Mouse (Mus musculus): Measurements from ENCODE around the gene Pitpna.

Pitpna gene

GRCm38 (mm10) chr11:75563851-75564548, 23.9 kb upstream of the Pitpna start:
- DNase-seq (ENCODE audit: low spot score in 2 of 2) = peak; percentile 66 to 77

GRCm38 (mm10) chr11:75565849-75566248, 22.0 kb upstream of the Pitpna start:
- DNase-seq (ENCODE audit: low spot score in 2 of 2) = peak in 1 of 2 experiments; percentile 32

GRCm38 (mm10) chr11:75566276-75567196, 21.4 kb upstream of the Pitpna start:
- no peak for DNase-seq (ENCODE audit: low spot score in 2 of 2)

GRCm38 (mm10) chr11:75567346-75568114, 20.4 kb upstream of the Pitpna start:
- no peak for DNase-seq (ENCODE audit: low spot score in 2 of 2)

- DNase-seq (ENCODE audit: low spot score in 2 of 2) = no peak
Measured at GRCm38 (mm10) chr11:75568115-75568511, 19.8 kb upstream of the Pitpna start.

- DNase-seq (ENCODE audit: low spot score in 2 of 2) = no peak
Measured at GRCm38 (mm10) chr11:75568962-75569361, 18.9 kb upstream of the Pitpna start.

- no peak for DNase-seq (ENCODE audit: low spot score in 2 of 2)
Measured at GRCm38 (mm10) chr11:75570375-75571125, 17.3 kb upstream of the Pitpna start.

- DNase-seq (ENCODE audit: low spot score in 2 of 2) = peak in 1 of 2 experiments; percentile 39
Measured at GRCm38 (mm10) chr11:75571126-75571990, 16.5 kb upstream of the Pitpna start.

GRCm38 (mm10) chr11:75572301-75572791, 15.6 kb upstream of the Pitpna start:
- no peak for DNase-seq (ENCODE audit: low spot score in 2 of 2)

GRCm38 (mm10) chr11:75572854-75573650, 14.8 kb upstream of the Pitpna start:
- DNase-seq (ENCODE audit: low spot score in 2 of 2) = peak; percentile 85 to 86

- no peak for DNase-seq (ENCODE audit: low spot score in 2 of 2)
Measured at GRCm38 (mm10) chr11:75574378-75575123, 13.3 kb upstream of the Pitpna start.

- no peak for DNase-seq (ENCODE audit: low spot score in 2 of 2)
Measured at GRCm38 (mm10) chr11:75575560-75576123, 12.3 kb upstream of the Pitpna start.

GRCm38 (mm10) chr11:75578609-75579008, 9.3 kb upstream of the Pitpna start:
- no peak for DNase-seq (ENCODE audit: low spot score in 2 of 2)

- DNase-seq (ENCODE audit: low spot score in 2 of 2) = no peak
Measured at GRCm38 (mm10) chr11:75581495-75582149, 6.3 kb upstream of the Pitpna start.

- DNase-seq (ENCODE audit: low spot score in 2 of 2) = no peak
Measured at GRCm38 (mm10) chr11:75583521-75583920, 4.4 kb upstream of the Pitpna start.

- DNase-seq (ENCODE audit: low spot score in 2 of 2) = no peak
Measured at GRCm38 (mm10) chr11:75585061-75585460, 2.8 kb upstream of the Pitpna start.

- no peak for DNase-seq (ENCODE audit: low spot score in 2 of 2)
Measured at GRCm38 (mm10) chr11:75585978-75586377, 1.9 kb upstream of the Pitpna start.

GRCm38 (mm10) chr11:75586963-75587362, 934 bp upstream of the Pitpna start:
- DNase-seq (ENCODE audit: low spot score in 2 of 2) = no peak

All from urinary bladder, adult 18-20 months (tissue).